Comparison of ENCODE assay signal across 8 mouse cellular contexts in the genomic region with DNA sequence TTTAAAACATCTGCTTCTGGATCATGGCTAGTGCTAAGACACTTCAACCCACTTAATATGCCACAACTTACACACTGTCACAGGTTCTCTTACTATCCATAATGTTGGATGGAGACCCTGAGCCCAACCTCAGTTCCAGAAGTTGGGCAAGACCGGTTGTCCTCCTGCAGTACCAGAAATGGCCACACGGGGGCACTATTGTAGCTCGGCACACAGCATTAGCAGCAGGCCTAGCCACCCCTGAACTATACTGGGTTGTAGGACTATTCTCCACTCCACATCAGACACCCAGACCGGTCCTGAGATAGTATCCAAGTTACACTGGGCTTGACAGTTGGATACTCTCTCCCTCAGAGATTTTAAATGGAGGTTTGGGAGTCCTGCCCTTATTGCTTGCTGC. TPM values are rescaled to one million over a fixed set of nuclear protein-coding genes. Genes with fewer than 3 reads are reported as not detected.
DNase-seq lines count a peak whose midpoint lies in the region; ATAC-seq and TF ChIP-seq lines count a peak whose summit lies in the region.

No protein-coding gene starts in this region.

- no peaks in the 10 kb centered on the region for H3K9me3 ChIP-seq in embryonic facial prominence, embryonic 11.5 days (replicated peaks; ENCODE audit: control insufficient read depth, low read length)
- no peaks in the 10 kb centered on the region for H3K9me3 ChIP-seq in limb, embryonic 11.5 days (ENCODE audit: control insufficient read depth, low read length)
- no peaks in the 10 kb centered on the region for H3K9me3 ChIP-seq in midbrain, embryonic 14.5 days (ENCODE audit: control insufficient read depth, low read length)

- no peak overlapping the region; the same call in 1 of the 2 replicates for H3K9ac ChIP-seq in embryonic facial prominence, embryonic 11.5 days (replicated peaks; ENCODE audit: low read length)
- no peak overlapping the region for H3K9ac ChIP-seq in limb, embryonic 11.5 days (ENCODE audit: low read length)
- no peak overlapping the region for H3K9ac ChIP-seq in midbrain, embryonic 14.5 days (replicated peaks; ENCODE audit: low read length)

- H3K36me3 ChIP-seq in embryonic facial prominence, embryonic 11.5 days (replicated peaks; ENCODE audit: control insufficient read depth, insufficient read depth, low read depth, low read length), result no peaks in the 10 kb centered on the region
- no peaks in the 10 kb centered on the region for H3K36me3 ChIP-seq in kidney, adult 2 months (ENCODE audit: control insufficient read depth, insufficient read depth, low read length)
- H3K36me3 ChIP-seq in limb, embryonic 11.5 days (ENCODE audit: control insufficient read depth, insufficient read depth, low read length), result no peaks in the 10 kb centered on the region
- no peaks in the 10 kb centered on the region for H3K36me3 ChIP-seq in midbrain, embryonic 14.5 days (ENCODE audit: control insufficient read depth, insufficient read depth, low read length)

- peak; percentile 69 for ATAC-seq in embryonic facial prominence, embryonic 11.5 days (replicated peaks; ENCODE audit: insufficient number of reproducible peaks, low FRiP score, low TSS enrichment, low read depth)
- ATAC-seq in limb, embryonic 11.5 days (ENCODE audit: insufficient number of reproducible peaks, low FRiP score, low TSS enrichment, low read depth), result peak; percentile 45; the same call in 1 of the 2 replicates
- ATAC-seq in midbrain, embryonic 14.5 days (ENCODE audit: low FRiP score, low TSS enrichment), result peak; percentile 71; the same call in 1 of the 2 replicates

- no peak overlapping the region for H3K27ac ChIP-seq in embryonic facial prominence, embryonic 11.5 days (replicated peaks; ENCODE audit: low read depth, low read length)
- H3K27ac ChIP-seq in kidney, adult 2 months (ENCODE audit: insufficient read depth, low read depth, low read length), result no peak overlapping the region
- no peak overlapping the region for H3K27ac ChIP-seq in limb, embryonic 11.5 days (replicated peaks; ENCODE audit: low read depth, low read length)
- no peak overlapping the region for H3K27ac ChIP-seq in midbrain, embryonic 14.5 days (replicated peaks; ENCODE audit: low read depth, low read length)

- H3K4me2 ChIP-seq in embryonic facial prominence, embryonic 11.5 days (ENCODE audit: low read depth, low read length), result no peak overlapping the region
- no peak overlapping the region for H3K4me2 ChIP-seq in limb, embryonic 11.5 days (ENCODE audit: low read depth, severe bottlenecking)
- H3K4me2 ChIP-seq in midbrain, embryonic 14.5 days (ENCODE audit: low read length), result no peak overlapping the region

- no peak overlapping the region for H3K4me3 ChIP-seq in embryonic facial prominence, embryonic 11.5 days (ENCODE audit: low read depth, low read length)
- no peak overlapping the region for H3K4me3 ChIP-seq in kidney, adult 2 months (ENCODE audit: insufficient read depth, low read depth, low read length)
- H3K4me3 ChIP-seq in limb, embryonic 11.5 days (ENCODE audit: low read depth, low read length), result no peak overlapping the region
- no peak overlapping the region for H3K4me3 ChIP-seq in midbrain, embryonic 14.5 days (replicated peaks; ENCODE audit: low read depth, low read length)

- no peaks in the 10 kb centered on the region for H3K27me3 ChIP-seq in embryonic facial prominence, embryonic 11.5 days (ENCODE audit: control insufficient read depth, insufficient read depth, low read length)
- H3K27me3 ChIP-seq in kidney, adult 2 months (replicated peaks; ENCODE audit: control insufficient read depth, insufficient read depth, low read length), result no peaks in the 10 kb centered on the region
- H3K27me3 ChIP-seq in limb, embryonic 11.5 days (ENCODE audit: control insufficient read depth, insufficient read depth, low read length), result no peaks in the 10 kb centered on the region
- H3K27me3 ChIP-seq in midbrain, embryonic 14.5 days (ENCODE audit: control insufficient read depth, insufficient read depth, low read length), result no peaks in the 10 kb centered on the region

- WGBS in embryonic facial prominence, embryonic 11.5 days, result 3% methylated on average over 4 of the region's 4 CpGs
- under 1% methylated on average over 4 of the region's 4 CpGs for WGBS in kidney, adult 2 months
- 3% methylated on average over 4 of the region's 4 CpGs for WGBS in limb, embryonic 11.5 days
- 2% methylated on average over 4 of the region's 4 CpGs for WGBS in midbrain, embryonic 14.5 days

- no peak for TF ChIP-seq POLR2A in kidney, adult 2 months (IDR thresholded peaks at IDR 0.05; ENCODE audit: low read depth, low read length)

- peak; percentile 98 for TF ChIP-seq CTCF in kidney, adult 2 months (conservative IDR thresholded peaks at IDR 0.05; ENCODE audit: insufficient read depth, insufficient read length, low read depth, low read length)

- peak; percentile 30 for DNase-seq in 3134 (ENCODE audit: extremely low read depth, insufficient read length, low spot score)
- DNase-seq in adrenal gland, postnatal 25 days, result peak; percentile 82
- peak; percentile 94 for DNase-seq in embryonic facial prominence, embryonic 11.5 days (ENCODE audit: low spot score)
- DNase-seq in heart, adult 18-20 months, result peak; percentile 69 to 93
- peak; percentile 76 for DNase-seq in kidney, adult 2 months
- DNase-seq in limb, embryonic 11.5 days (ENCODE audit: low spot score), result peak; percentile 99
- peak; percentile 93 for DNase-seq in midbrain, embryonic 14.5 days
- peak; percentile 34 to 75 for DNase-seq in spleen, adult 18-20 months

- H3K4me1 ChIP-seq in embryonic facial prominence, embryonic 11.5 days (ENCODE audit: control insufficient read depth, insufficient read depth, low read length), result peaks cover 10% of the 10 kb centered on the region
- no peaks in the 10 kb centered on the region for H3K4me1 ChIP-seq in kidney, adult 2 months (ENCODE audit: control insufficient read depth, insufficient read depth, low read length)
- H3K4me1 ChIP-seq in limb, embryonic 11.5 days (ENCODE audit: control insufficient read depth, insufficient read depth, low read length), result peaks cover 26% of the 10 kb centered on the region; the same call in 1 of the 2 replicates
- peaks cover 9% of the 10 kb centered on the region for H3K4me1 ChIP-seq in midbrain, embryonic 14.5 days (ENCODE audit: control insufficient read depth, insufficient read depth, low read length)

RNA-seq across cellular contexts. Expression of a gene that starts 5.9 kb away (rescaled TPM):
- 0.03 TPM in 1 of 2 replicates, not detected in the other for total RNA-seq in adrenal gland, postnatal 25 days (2021)
- 0.14 and 0.25 TPM in 2 replicates for polyA plus RNA-seq in embryonic facial prominence, embryonic 11.5 days (2014; fragmentation: Nextera tagmentation; extraction: Ambion mirVana)
- total RNA-seq in heart, adult 18-20 months (2021), result under 1 TPM; 0.05 to 0.12 TPM
- 0.03 and 0.04 TPM in 2 replicates for polyA plus RNA-seq in kidney, adult 2 months (2012; rRNA removed)
- 0.28 and 0.32 TPM in 2 replicates for polyA plus RNA-seq in limb, embryonic 11.5 days (2014; fragmentation: Nextera tagmentation; extraction: Ambion mirVana)
- polyA plus RNA-seq in midbrain, embryonic 14.5 days (2014; fragmentation: Nextera tagmentation; extraction: Ambion mirVana), result 0.05 and 0.09 TPM in 2 replicates

RNA-seq across cellular contexts. Expression of a gene that starts 13.7 kb away (rescaled TPM):
- total RNA-seq in adrenal gland, postnatal 25 days (2021), result not detected in 2 replicates
- polyA plus RNA-seq in embryonic facial prominence, embryonic 11.5 days (2014; fragmentation: Nextera tagmentation; extraction: Ambion mirVana), result 0.08 and 0.36 TPM in 2 replicates
- under 1 TPM in 1 of 2 experiments, not detected in 1; 0.28 TPM for total RNA-seq in heart, adult 18-20 months (2021)
- polyA plus RNA-seq in kidney, adult 2 months (2012; rRNA removed), result 7.9 and 10.4 TPM in 2 replicates
- 0.16 and 0.25 TPM in 2 replicates for polyA plus RNA-seq in limb, embryonic 11.5 days (2014; fragmentation: Nextera tagmentation; extraction: Ambion mirVana)
- not detected in 2 replicates for polyA plus RNA-seq in midbrain, embryonic 14.5 days (2014; fragmentation: Nextera tagmentation; extraction: Ambion mirVana)

RNA-seq across cellular contexts. Expression of a gene that starts 39.4 kb away (rescaled TPM):
- total RNA-seq in adrenal gland, postnatal 25 days (2021), result 3.6 TPM in 1 of 2 replicates, not detected in the other
- not detected in 2 replicates for polyA plus RNA-seq in embryonic facial prominence, embryonic 11.5 days (2014; fragmentation: Nextera tagmentation; extraction: Ambion mirVana)
- not detected for total RNA-seq in heart, adult 18-20 months (2021)
- 0.08 TPM in 1 of 2 replicates, not detected in the other for polyA plus RNA-seq in kidney, adult 2 months (2012; rRNA removed)
- polyA plus RNA-seq in limb, embryonic 11.5 days (2014; fragmentation: Nextera tagmentation; extraction: Ambion mirVana), result not detected in 2 replicates
- polyA plus RNA-seq in midbrain, embryonic 14.5 days (2014; fragmentation: Nextera tagmentation; extraction: Ambion mirVana), result not detected in 2 replicates

Comparison
In these comparisons a context has a peak if more than half of its experiments do, and no peak if none do; other contexts are left out.
1. DNase-seq: peak in every context shown above with its lines; median percentile 99 in limb, embryonic 11.5 days; 94 in embryonic facial prominence, embryonic 11.5 days; 93 in midbrain, embryonic 14.5 days; 82 in adrenal gland, postnatal 25 days; 81 in heart, adult 18-20 months; 76 in kidney, adult 2 months; 54 in spleen, adult 18-20 months; 30 in 3134.